Mouse (Mus musculus) urinary bladder, postnatal 14 days (tissue): Measurements from ENCODE around the gene Plin5.
"Not testable (repeated sequence)": the region's sequence is repeated elsewhere in the genome, so short reads cannot be mapped to it uniquely, and the experiment has no call there.

ENCODE experiments used
- DNase-seq: peaks from one replicate; pipeline ENCODE4 v3.0.0; 2021; ENCODE audit warnings: low spot score

The Plin5 gene

DNA sequence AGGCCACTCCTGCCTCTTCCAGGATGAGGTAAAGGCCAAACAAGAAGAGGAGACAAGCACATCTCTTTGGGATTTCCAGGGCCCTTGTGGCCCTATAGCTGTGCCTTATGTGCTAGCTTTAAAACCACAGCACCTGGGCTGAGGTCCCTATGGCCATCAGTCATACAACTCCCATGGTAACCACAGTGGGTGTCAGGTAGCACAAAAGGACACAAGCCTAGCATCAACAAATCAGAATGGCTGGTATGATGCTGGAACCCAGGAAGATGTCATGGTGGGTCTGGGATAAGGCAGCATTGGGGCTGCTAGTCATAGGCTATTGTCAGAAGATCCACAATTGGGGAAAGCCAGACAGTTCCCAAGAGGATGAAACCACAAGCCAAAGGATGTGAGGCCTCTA is 46.3 kb downstream of the Plin5 start:
- DNase-seq = no peak

DNA sequence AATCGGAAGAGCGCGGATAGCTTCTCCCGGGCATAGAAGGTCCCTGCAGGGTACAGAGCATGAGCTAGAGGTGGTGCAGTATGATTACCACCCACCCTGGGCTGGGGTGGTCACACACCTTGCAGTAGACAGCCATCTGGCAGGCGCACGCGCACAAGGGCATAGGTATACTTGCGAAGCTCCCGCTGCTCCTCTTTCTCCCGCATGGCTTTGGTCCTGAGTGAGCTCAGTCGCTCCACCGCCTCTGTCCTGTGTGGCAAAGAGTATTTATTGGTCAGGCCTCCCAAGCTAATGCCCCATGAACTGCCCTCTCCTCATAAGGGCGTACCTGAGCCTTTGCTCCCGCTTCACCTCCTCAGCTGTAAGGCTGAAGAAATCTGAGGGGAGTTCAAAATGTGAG is 48.3 kb downstream of the Plin5 start:
- DNase-seq = no peak

DNA sequence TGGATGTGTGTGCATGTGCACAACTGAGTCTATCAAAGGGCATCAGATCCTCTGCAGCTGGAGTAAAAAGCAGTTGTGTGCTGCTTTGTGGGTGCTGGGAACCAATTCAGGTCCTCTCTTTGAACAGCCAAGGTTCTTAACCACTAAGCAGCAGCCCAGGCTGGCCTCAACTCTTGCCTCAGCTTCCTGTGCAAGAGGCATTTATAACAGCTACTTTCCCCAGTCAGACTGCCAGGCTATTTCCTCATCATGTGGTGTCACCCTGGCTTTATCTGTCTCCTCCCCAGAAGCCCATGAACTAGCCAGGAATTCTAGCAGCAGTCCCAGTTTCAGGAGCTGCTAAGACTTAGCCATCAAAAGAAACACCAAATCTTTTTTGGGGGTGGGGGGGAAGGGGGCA is 50.9 kb downstream of the Plin5 start:
- no peak for DNase-seq

DNA sequence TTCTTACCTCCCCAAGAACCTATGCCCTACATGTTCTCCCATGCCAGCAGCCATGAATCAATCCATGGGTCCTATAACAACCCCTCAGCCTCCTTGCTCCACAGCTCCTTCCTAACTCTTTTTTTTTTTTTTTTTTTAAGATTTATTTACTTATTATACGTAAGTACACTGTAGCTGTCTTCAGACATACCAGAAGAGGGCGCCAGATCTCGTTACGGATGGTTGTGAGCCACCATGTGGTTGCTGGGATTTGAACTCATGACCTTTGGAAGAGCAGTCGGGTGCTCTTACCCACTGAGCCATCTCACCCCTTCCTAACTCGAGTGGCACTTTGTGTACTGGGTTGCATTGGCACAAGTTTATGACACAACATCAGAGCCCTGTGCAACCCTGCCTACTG is 51.7 kb downstream of the Plin5 start:
- DNase-seq = not testable (repeated sequence)

DNA sequence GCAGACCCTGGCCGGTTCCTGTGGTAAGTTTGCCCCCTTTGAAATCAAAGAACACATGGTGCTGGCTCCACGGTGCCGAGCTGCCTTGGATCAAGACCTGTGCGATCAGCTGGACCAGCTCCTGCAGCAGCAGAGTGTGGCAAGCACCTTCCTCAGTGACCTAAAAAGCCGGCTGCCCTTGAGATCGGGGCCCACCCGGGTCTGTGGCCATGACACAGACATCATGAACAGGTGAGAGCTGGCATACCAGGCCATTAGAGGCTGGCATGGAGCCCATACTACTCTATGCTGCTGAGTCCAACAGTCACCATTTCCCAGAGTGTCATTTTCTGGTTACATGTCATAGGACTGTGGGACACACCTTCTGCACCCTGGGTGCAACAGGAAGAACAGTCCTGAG is 55.3 kb downstream of the Plin5 start:
- DNase-seq = no peak
